Mouse (Mus musculus) R1 (cell line): ENCODE measurements around the gene Zfp451.
A peak's percentile ranks its signal among the peaks of the same experiment; 100 is the strongest.

Source experiments
- DNase-seq: peaks from one replicate; pipeline ENCODE4 v3.0.0-alpha.2; 2018; ENCODE audit warnings: low read depth, low spot score

The Zfp451 gene

DNA sequence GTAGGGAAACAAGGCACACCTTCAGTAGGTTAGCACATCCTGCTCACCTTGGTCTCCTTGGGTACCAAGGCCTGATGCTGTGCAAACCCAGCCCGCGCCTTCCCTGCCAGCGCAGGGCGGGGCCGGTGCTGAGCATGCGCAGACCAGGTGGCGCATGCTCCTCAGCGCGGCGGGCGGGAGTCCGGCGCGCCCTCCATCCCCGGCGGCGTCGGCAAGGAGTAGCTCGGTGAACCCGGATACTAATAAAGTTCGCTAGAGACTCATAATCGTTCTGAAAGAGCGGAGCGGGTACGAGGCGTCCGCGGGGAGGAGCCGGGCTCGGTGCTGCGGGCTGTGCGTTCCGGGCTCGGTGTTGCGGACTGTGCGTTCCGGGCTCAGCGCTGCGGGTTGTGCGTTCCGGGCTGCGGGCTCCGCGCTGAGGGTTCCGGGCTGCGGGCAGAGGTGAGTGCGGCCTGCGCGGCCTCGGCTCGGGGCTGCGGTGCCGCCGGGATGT lies 94.6 kb downstream of the Zfp451 start, which contains the start of gene Rab23:
Gene Rab23 (plus strand): TSS at position 155 of the 493 bp plus-strand sequence.
- peak; percentile 88 for DNase-seq

DNA sequence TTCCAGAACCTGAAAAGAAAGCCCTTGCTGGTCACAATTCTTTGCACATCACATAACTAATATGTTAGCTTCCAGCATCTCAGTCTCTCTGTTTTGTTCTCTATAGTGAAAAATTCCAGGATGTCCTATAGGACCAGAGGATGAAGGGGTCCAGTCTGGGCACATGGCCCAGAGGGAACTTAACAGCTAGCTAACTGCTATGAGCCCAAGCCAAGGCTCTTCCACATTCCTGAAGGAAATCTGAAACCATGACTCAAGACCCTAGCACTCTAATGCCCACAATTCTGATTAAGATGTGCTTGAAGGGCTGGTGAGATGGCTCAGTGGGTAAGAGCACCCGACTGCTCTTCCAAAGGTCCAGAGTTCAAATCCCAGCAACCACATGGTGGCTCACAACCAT lies 96.8 kb downstream of the Zfp451 start:
- no peak for DNase-seq

DNA sequence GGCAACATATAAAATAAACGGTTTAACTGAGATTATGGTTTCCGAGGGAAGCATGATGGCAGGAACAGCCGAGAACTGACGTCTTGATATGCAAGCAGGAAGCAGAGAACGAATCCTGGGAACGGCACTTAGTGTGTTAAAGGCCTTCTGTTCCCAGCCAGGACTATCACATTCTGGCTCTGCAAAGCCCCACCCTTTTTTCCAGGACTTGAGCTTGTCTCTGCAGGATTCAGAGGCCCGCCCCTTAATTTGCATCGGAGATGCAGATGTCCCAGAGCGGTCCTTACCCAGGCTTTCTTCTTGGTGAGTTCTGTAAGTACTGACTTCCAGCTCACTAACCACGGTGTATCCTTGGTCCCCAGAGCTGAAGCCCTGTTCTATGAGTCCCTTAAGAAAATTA lies 99.6 kb downstream of the Zfp451 start:
- peak; percentile 92 for DNase-seq

DNA sequence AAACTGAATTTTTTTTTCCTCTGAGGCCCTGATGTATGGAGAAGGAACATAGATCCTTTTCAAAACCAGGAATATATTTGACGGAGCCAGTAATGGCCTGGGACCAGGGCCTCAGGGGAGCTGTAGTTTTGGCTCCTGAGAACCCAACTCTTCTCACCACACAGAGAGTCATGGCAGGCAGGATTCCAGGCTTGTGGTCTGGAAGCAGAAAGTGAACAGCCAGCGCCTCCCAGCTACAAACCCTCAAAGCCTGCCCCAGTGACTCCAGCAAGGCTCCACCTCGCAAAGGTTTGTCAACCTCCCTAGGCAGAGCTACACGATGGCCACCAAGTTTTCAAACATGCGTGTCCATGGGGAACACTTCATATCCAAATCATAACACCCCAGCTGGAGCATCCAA lies 102.4 kb downstream of the Zfp451 start:
- DNase-seq, result no peak
